Mouse (Mus musculus) embryonic facial prominence, embryonic 10.5 days (tissue): ENCODE data around the gene Thap11. TPM values are rescaled to one million over a fixed set of nuclear protein-coding genes. Genes with fewer than 3 reads are reported as not detected.
A peak's percentile ranks its signal among the peaks of the same experiment; 100 is the strongest.

Experiments
- DNase-seq: peaks from one replicate; pipeline ENCODE4 v3.0.0-alpha.2; 2017; ENCODE audit warnings: low spot score
- H3K27ac ChIP-seq: fragments of 300-500 bp; sonication (generic); replicated peaks from 2 replicates; pipeline ENCODE4 v1.5.1; 2016; ENCODE audit warnings: mild to moderate bottlenecking
- H3K27me3 ChIP-seq: fragments of 300-500 bp; sonication (generic); replicated peaks from 2 replicates; pipeline ENCODE4 v1.6.1; 2016; ENCODE audit warnings: low read depth, mild to moderate bottlenecking; ENCODE audit not compliant: poor library complexity, severe bottlenecking
- H3K36me3 ChIP-seq: fragments of 300-500 bp; sonication (generic); replicated peaks from 2 replicates; pipeline ENCODE4 v1.6.1; 2016; ENCODE audit warnings: mild to moderate bottlenecking, moderate library complexity
- H3K4me1 ChIP-seq: fragments of 300-500 bp; sonication (generic); 2 replicates; pipeline ENCODE4 v1.6.1; 2016
- H3K4me3 ChIP-seq: fragments of 300-500 bp; sonication (generic); 2 replicates; pipeline ENCODE4 v1.5.1; 2016; ENCODE audit warnings: mild to moderate bottlenecking, moderate library complexity
- H3K9me3 ChIP-seq: fragments of 300-500 bp; sonication (generic); 2 replicates; pipeline ENCODE4 v1.6.1; 2016; ENCODE audit warnings: mild to moderate bottlenecking
- WGBS: fragments of 180-500 bp; shearing (Covaris S2); methylation state at CpG from one replicate; pipeline ENCODE4 v1.1.7; 2016; 5-methylcytosine and 5-hydroxymethylcytosine counted together
- polyA plus RNA-seq: library from polyadenylated mRNA; unstranded; fragments of >200 nt; fragmentation: Nextera tagmentation; extraction: Ambion mirVana; gene quantifications from 2 replicates; pipeline ENCODE4 v1.2.1, GENCODE M21; 2016

Thap11 gene
- polyA plus RNA-seq, 1 experiment from 2014 or later = 82.1 TPM

- no peaks in the 10 kb centered on the region for H3K27me3 ChIP-seq
- peaks cover 53% of the 10 kb centered on the region for H3K4me1 ChIP-seq
- peak overlapping the region; percentile 84 for H3K4me3 ChIP-seq
- H3K36me3 ChIP-seq = peaks cover 26% of the 10 kb centered on the region
- H3K27ac ChIP-seq = peak overlapping the region; percentile 95
- no peaks in the 10 kb centered on the region for H3K9me3 ChIP-seq
- DNase-seq = no peak
- WGBS = 27% methylated on average over 8 of the region's 8 CpGs
Measured at GRCm38 (mm10) chr8:105854303-105854702, 629 bp upstream of the Thap11 start.

- under 1% methylated on average over 71 of the region's 71 CpGs for WGBS
- Histone ChIP-seq H3K4me1 (peaks cover 59% of the 10 kb centered on the region), H3K36me3 (peaks cover 20% of the 10 kb centered on the region), H3K4me3 (peak overlapping the region; percentile 84), H3K27ac (peak overlapping the region; percentile 95), H3K27me3 (no peaks in the 10 kb centered on the region), H3K9me3 (no peaks in the 10 kb centered on the region)
- peak; percentile 69 for DNase-seq
Measured at GRCm38 (mm10) chr8:105855248-105856167, 576 bp downstream of the Thap11 start.

- DNase-seq = no peak
- H3K4me1 ChIP-seq = peaks cover 53% of the 10 kb centered on the region
- peaks cover 20% of the 10 kb centered on the region for H3K36me3 ChIP-seq
- no peaks in the 10 kb centered on the region for H3K9me3 ChIP-seq
- peak overlapping the region; percentile 84 for H3K4me3 ChIP-seq
- peak overlapping the region; percentile 95 for H3K27ac ChIP-seq
- 30% methylated on average over 15 of the region's 15 CpGs for WGBS
- H3K27me3 ChIP-seq = no peaks in the 10 kb centered on the region
Measured at GRCm38 (mm10) chr8:105856168-105856835, 1.4 kb downstream of the Thap11 start.

GRCm38 (mm10) chr8:105858495-105858894 lies 3.6 kb downstream of the Thap11 start:
- Histone ChIP-seq H3K27me3 (no peaks in the 10 kb centered on the region), H3K36me3 (peaks cover 34% of the 10 kb centered on the region), H3K4me1 (peaks cover 68% of the 10 kb centered on the region), H3K4me3 (peak overlapping the region; percentile 29; the same call in 1 of the 2 replicates), H3K27ac (no peak overlapping the region), H3K9me3 (no peaks in the 10 kb centered on the region)
- WGBS = 89% methylated on average over 5 of the region's 5 CpGs
- DNase-seq = no peak

- 83% methylated on average over 5 of the region's 5 CpGs for WGBS
- Histone ChIP-seq H3K27me3 (no peaks in the 10 kb centered on the region), H3K36me3 (peaks cover 42% of the 10 kb centered on the region), H3K4me1 (peaks cover 76% of the 10 kb centered on the region), H3K27ac (peak overlapping the region; percentile 99), H3K4me3 (peak overlapping the region; percentile 99; the same call in 1 of the 2 replicates), H3K9me3 (no peaks in the 10 kb centered on the region)
- DNase-seq = no peak
Measured at GRCm38 (mm10) chr8:105859314-105859713, 4.4 kb downstream of the Thap11 start.

- Histone ChIP-seq H3K9me3 (no peaks in the 10 kb centered on the region), H3K4me3 (peak within 1 kb of the TSS; percentile 99), H3K27ac (peak within 1 kb of the TSS; percentile 99), H3K36me3 (peaks cover 51% of the 10 kb centered on the region), H3K4me1 (peaks cover 71% of the 10 kb centered on the region), H3K27me3 (no peaks in the 10 kb centered on the region)
- under 1% methylated on average over 59 of the region's 59 CpGs for WGBS
- DNase-seq = peak; percentile 98
Measured at GRCm38 (mm10) chr8:105860143-105860981, 5.4 kb downstream of the Thap11 start, which contains the start of gene Nutf2. Gene Nutf2 (plus strand): TSS chr8:105860580.

GRCm38 (mm10) chr8:105861951-105862350 lies 7.0 kb downstream of the Thap11 start:
- no peaks in the 10 kb centered on the region for H3K9me3 ChIP-seq
- 3% methylated on average over 1 of the region's 1 CpGs for WGBS
- H3K27me3 ChIP-seq = no peaks in the 10 kb centered on the region
- H3K36me3 ChIP-seq = peaks cover 66% of the 10 kb centered on the region
- H3K27ac ChIP-seq = peak overlapping the region; percentile 99; the same call in 1 of the 2 replicates
- peak overlapping the region; percentile 99 for H3K4me3 ChIP-seq
- peaks cover 55% of the 10 kb centered on the region for H3K4me1 ChIP-seq
- peak; percentile 15 for DNase-seq

- peaks cover 25% of the 10 kb centered on the region for H3K4me1 ChIP-seq
- H3K36me3 ChIP-seq = peaks cover 92% of the 10 kb centered on the region
- no peak for DNase-seq
- no peaks in the 10 kb centered on the region for H3K27me3 ChIP-seq
- no peak overlapping the region for H3K27ac ChIP-seq
- H3K4me3 ChIP-seq = no peak overlapping the region
- H3K9me3 ChIP-seq = no peaks in the 10 kb centered on the region
- 84% methylated on average over 6 of the region's 6 CpGs for WGBS
Measured at GRCm38 (mm10) chr8:105866364-105867029, 11.6 kb downstream of the Thap11 start.

- WGBS = 91% methylated on average over 6 of the region's 6 CpGs
- no peak for DNase-seq
- H3K27me3 ChIP-seq = no peaks in the 10 kb centered on the region
- H3K27ac ChIP-seq = no peak overlapping the region
- H3K4me3 ChIP-seq = no peak overlapping the region
- peaks cover 95% of the 10 kb centered on the region for H3K36me3 ChIP-seq
- H3K9me3 ChIP-seq = no peaks in the 10 kb centered on the region
- no peaks in the 10 kb centered on the region for H3K4me1 ChIP-seq
Measured at GRCm38 (mm10) chr8:105874301-105874700, 19.4 kb downstream of the Thap11 start.

- WGBS = under 1% methylated on average over 45 of the region's 45 CpGs
- H3K4me1 ChIP-seq = peaks cover 30% of the 10 kb centered on the region
- no peaks in the 10 kb centered on the region for H3K9me3 ChIP-seq
- peaks cover 66% of the 10 kb centered on the region for H3K36me3 ChIP-seq
- H3K27ac ChIP-seq = peak within 1 kb of the TSS; percentile 90
- H3K27me3 ChIP-seq = no peaks in the 10 kb centered on the region
- DNase-seq = peak; percentile 87
- H3K4me3 ChIP-seq = peak within 1 kb of the TSS; percentile 95
Measured at GRCm38 (mm10) chr8:105880754-105881520, 26.0 kb downstream of the Thap11 start, which contains the start of gene Edc4. Gene Edc4 (plus strand): TSS chr8:105880881.
